Mouse (Mus musculus) brain, embryonic 14.5 days (tissue): ENCODE results near the gene Ager.
A peak's percentile ranks its signal among the peaks of the same experiment; 100 is the strongest.

ENCODE experiments used
- CTCF ChIP-seq: fragments of 200-500 bp; IDR thresholded peaks from 2 replicates; pipeline ENCODE4 v1.5.1; 2012; ENCODE audit warnings: inconsistent platforms, mild to moderate bottlenecking, moderate library complexity, borderline replicate concordance; ENCODE audit not compliant: insufficient read depth, insufficient read length; ENCODE audit errors: extremely low read depth
- POLR2A ChIP-seq: fragments of 200-500 bp; IDR thresholded peaks from 2 replicates; pipeline ENCODE4 v1.6.1; 2012; ENCODE audit warnings: mild to moderate bottlenecking, inconsistent platforms, borderline replicate concordance; ENCODE audit not compliant: poor library complexity, insufficient read depth, insufficient read length, severe bottlenecking; ENCODE audit errors: extremely low read depth

DNA sequence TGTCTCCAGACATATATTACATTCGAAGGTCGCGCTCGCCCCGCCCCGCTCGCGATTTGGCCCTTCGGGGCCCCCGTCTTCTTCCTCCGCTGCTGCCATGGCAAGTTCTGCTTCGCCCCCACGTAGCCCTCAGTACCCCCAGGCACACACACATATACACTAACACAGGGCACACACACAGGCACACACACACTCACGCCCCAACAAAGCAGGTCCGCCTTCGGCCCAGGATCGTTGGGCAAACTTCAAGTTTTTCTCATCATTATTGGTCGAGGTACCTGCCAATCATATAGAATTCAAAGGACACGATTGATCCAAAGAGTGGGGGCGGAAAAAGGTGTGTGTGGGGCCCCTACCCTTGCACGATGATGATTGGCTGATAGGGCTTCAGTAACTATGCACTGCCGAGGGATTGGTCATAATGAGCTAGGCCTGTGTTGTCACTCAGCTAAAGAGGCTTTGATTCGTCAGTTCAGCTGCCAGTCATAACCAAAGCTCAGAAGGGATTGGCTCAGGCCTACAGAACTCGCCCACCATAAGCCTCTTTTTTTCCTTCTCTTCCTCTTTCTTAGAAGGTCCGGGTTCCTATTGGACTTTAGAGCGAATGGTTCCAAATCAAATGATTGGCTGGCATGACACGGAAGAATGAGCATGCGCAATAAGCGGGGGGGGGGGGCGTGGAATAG, 5.9 kb downstream of the Ager start, which contains the start of gene Rnf5:
- TF ChIP-seq CTCF (no peak), POLR2A (peak; percentile 15; the same call in 1 of the 2 replicates)
